Mouse (Mus musculus): Measurements from ENCODE around the gene Lnpk.

Lnpk gene

GRCm38 (mm10) chr2:74578843-74579489 lies at the start of gene Lnpk:
Gene Lnpk, minus strand, starts transcription at chr2:74579435.
- DNase-seq (ENCODE audit: inconsistent age in 2 of 2, low spot score in 1 of 2): peak; percentile 95 to 97

GRCm38 (mm10) chr2:74620368-74620767 lies 41.1 kb upstream of the Lnpk start:
- DNase-seq (ENCODE audit: inconsistent age in 2 of 2, low spot score in 1 of 2): no peak

- DNase-seq (ENCODE audit: inconsistent age in 2 of 2, low spot score in 1 of 2): no peak
These were observed 40.5 kb upstream of the Lnpk start for GRCm38 (mm10) chr2:74619676-74620246.

- no peak for DNase-seq (ENCODE audit: inconsistent age in 2 of 2, low spot score in 1 of 2)
These were observed 38.5 kb upstream of the Lnpk start for GRCm38 (mm10) chr2:74617706-74618105.

GRCm38 (mm10) chr2:74611406-74611805 lies 32.2 kb upstream of the Lnpk start:
- DNase-seq (ENCODE audit: inconsistent age in 2 of 2, low spot score in 1 of 2): no peak

- no peak for DNase-seq (ENCODE audit: inconsistent age in 2 of 2, low spot score in 1 of 2)
These were observed 30.1 kb upstream of the Lnpk start for GRCm38 (mm10) chr2:74609350-74609749.

- no peak for DNase-seq (ENCODE audit: inconsistent age in 2 of 2, low spot score in 1 of 2)
These were observed 27.0 kb upstream of the Lnpk start for GRCm38 (mm10) chr2:74606087-74606760.

- no peak for DNase-seq (ENCODE audit: inconsistent age in 2 of 2, low spot score in 1 of 2)
These were observed 24.8 kb upstream of the Lnpk start for GRCm38 (mm10) chr2:74604011-74604410.

- DNase-seq (ENCODE audit: inconsistent age in 2 of 2, low spot score in 1 of 2): no peak
These were observed 23.2 kb upstream of the Lnpk start for GRCm38 (mm10) chr2:74602483-74602882.

GRCm38 (mm10) chr2:74597169-74597568 lies 17.9 kb upstream of the Lnpk start:
- DNase-seq (ENCODE audit: inconsistent age in 2 of 2, low spot score in 1 of 2): no peak

- no peak for DNase-seq (ENCODE audit: inconsistent age in 2 of 2, low spot score in 1 of 2)
These were observed 16.9 kb upstream of the Lnpk start for GRCm38 (mm10) chr2:74596094-74596493.

- peak in 1 of 2 experiments; percentile 36 for DNase-seq (ENCODE audit: inconsistent age in 2 of 2, low spot score in 1 of 2)
These were observed 941 bp downstream of the Lnpk start for GRCm38 (mm10) chr2:74578146-74578842.

- no peak for DNase-seq (ENCODE audit: inconsistent age in 2 of 2, low spot score in 1 of 2)
These were observed 8.8 kb downstream of the Lnpk start for GRCm38 (mm10) chr2:74570390-74570789.

- DNase-seq (ENCODE audit: inconsistent age in 2 of 2, low spot score in 1 of 2): no peak
These were observed 19.4 kb downstream of the Lnpk start for GRCm38 (mm10) chr2:74559822-74560221.

- no peak for DNase-seq (ENCODE audit: inconsistent age in 2 of 2, low spot score in 1 of 2)
These were observed 20.1 kb downstream of the Lnpk start for GRCm38 (mm10) chr2:74559092-74559491.

GRCm38 (mm10) chr2:74557451-74557850 lies 21.8 kb downstream of the Lnpk start:
- DNase-seq (ENCODE audit: inconsistent age in 2 of 2, low spot score in 1 of 2): no peak

GRCm38 (mm10) chr2:74551929-74552328 lies 27.3 kb downstream of the Lnpk start:
- DNase-seq (ENCODE audit: inconsistent age in 2 of 2, low spot score in 1 of 2): no peak

- no peak for DNase-seq (ENCODE audit: inconsistent age in 2 of 2, low spot score in 1 of 2)
These were observed 30.9 kb downstream of the Lnpk start for GRCm38 (mm10) chr2:74548306-74548705.

- no peak for DNase-seq (ENCODE audit: inconsistent age in 2 of 2, low spot score in 1 of 2)
These were observed 70.9 kb downstream of the Lnpk start for GRCm38 (mm10) chr2:74508302-74508701.

GRCm38 (mm10) chr2:74506439-74506838 lies 72.8 kb downstream of the Lnpk start:
- DNase-seq (ENCODE audit: inconsistent age in 2 of 2, low spot score in 1 of 2): no peak

- no peak for DNase-seq (ENCODE audit: inconsistent age in 2 of 2, low spot score in 1 of 2)
These were observed 78.9 kb downstream of the Lnpk start for GRCm38 (mm10) chr2:74500307-74500706.

GRCm38 (mm10) chr2:74497851-74498250 lies 81.4 kb downstream of the Lnpk start:
- no peak for DNase-seq (ENCODE audit: inconsistent age in 2 of 2, low spot score in 1 of 2)
